Mouse (Mus musculus) neural tube, embryonic 12.5 days (tissue): ENCODE measurements around the gene Dnajc8. TPM values are rescaled to one million over a fixed set of nuclear protein-coding genes. Genes with fewer than 3 reads are reported as not detected.
"Not testable (repeated sequence)": the region's sequence is repeated elsewhere in the genome, so short reads cannot be mapped to it uniquely, and the experiment has no call there.

Source experiments
- ATAC-seq: fragments of 200-750 bp; cut with Nextera tagmentation; 2 replicates; pipeline ENCODE4 v1.8.0; 2017; ENCODE audit warnings: low read depth, mild to moderate bottlenecking, moderate TSS enrichment, moderate library complexity; ENCODE audit not compliant: low FRiP score
- H3K27ac ChIP-seq: fragments of 300-500 bp; sonication (generic); 2 replicates; pipeline ENCODE4 v1.5.1; 2016
- H3K27me3 ChIP-seq: fragments of 300-500 bp; sonication (generic); replicated peaks from 2 replicates; pipeline ENCODE4 v1.6.1; 2016; ENCODE audit warnings: mild to moderate bottlenecking
- H3K36me3 ChIP-seq: fragments of 300-500 bp; sonication (generic); 2 replicates; pipeline ENCODE4 v1.6.1; 2016; ENCODE audit warnings: mild to moderate bottlenecking
- H3K4me1 ChIP-seq: fragments of 300-500 bp; sonication (generic); 2 replicates; pipeline ENCODE4 v1.6.1; 2016
- H3K4me2 ChIP-seq: fragments of 300-500 bp; sonication (generic); replicated peaks from 2 replicates; pipeline ENCODE4 v1.6.1; 2016; ENCODE audit warnings: mild to moderate bottlenecking
- H3K4me3 ChIP-seq: fragments of 300-500 bp; sonication (generic); 2 replicates; pipeline ENCODE4 v1.5.1; 2016
- H3K9ac ChIP-seq: fragments of 300-500 bp; sonication (generic); 2 replicates; pipeline ENCODE4 v1.6.1; 2016; ENCODE audit warnings: mild to moderate bottlenecking
- H3K9me3 ChIP-seq: fragments of 300-500 bp; sonication (generic); 2 replicates; pipeline ENCODE4 v1.6.1; 2016; ENCODE audit warnings: mild to moderate bottlenecking
- WGBS: fragments of 180-500 bp; shearing (Covaris S2); methylation state at CpG from one replicate; pipeline ENCODE4 v1.1.7; 2016; 5-methylcytosine and 5-hydroxymethylcytosine counted together
- polyA plus RNA-seq: library from polyadenylated mRNA; unstranded; fragments of >200 nt; fragmentation: Nextera tagmentation; extraction: Ambion mirVana; gene quantifications from 2 replicates; pipeline ENCODE4 v1.2.1, GENCODE M21; 2016

Dnajc8 gene
- polyA plus RNA-seq, 1 experiment from 2014 or later: 191 TPM

DNA sequence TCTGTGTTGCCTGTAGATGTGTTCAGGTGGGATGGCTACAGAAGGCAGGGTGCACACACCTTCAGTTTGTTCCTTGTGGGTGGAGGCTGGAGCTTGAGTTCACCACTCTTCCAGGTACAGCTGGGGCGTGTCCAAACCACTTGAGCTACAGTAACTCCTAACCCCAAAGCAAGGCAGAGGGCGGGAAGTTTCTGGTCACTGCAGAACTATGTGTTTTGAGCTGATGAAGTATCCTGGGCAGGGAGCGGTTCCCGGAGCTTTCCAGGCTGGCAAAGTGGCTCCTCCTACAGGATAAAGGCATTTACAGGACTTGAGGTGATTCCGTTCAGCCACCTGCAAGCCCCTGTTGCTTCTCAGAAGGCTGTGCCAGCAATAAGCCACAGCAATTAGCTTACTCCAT, 18.9 kb downstream of the Dnajc8 start:
- Histone ChIP-seq H3K4me2 (no peak overlapping the region), H3K27me3 (no peaks in the 10 kb centered on the region), H3K27ac (no peak overlapping the region), H3K36me3 (peaks cover 54% of the 10 kb centered on the region), H3K4me3 (no peak overlapping the region), H3K9ac (no peak overlapping the region), H3K4me1 (no peaks in the 10 kb centered on the region), H3K9me3 (no peaks in the 10 kb centered on the region)
- WGBS: 74% methylated on average over 5 of the region's 5 CpGs
- no peak for ATAC-seq

DNA sequence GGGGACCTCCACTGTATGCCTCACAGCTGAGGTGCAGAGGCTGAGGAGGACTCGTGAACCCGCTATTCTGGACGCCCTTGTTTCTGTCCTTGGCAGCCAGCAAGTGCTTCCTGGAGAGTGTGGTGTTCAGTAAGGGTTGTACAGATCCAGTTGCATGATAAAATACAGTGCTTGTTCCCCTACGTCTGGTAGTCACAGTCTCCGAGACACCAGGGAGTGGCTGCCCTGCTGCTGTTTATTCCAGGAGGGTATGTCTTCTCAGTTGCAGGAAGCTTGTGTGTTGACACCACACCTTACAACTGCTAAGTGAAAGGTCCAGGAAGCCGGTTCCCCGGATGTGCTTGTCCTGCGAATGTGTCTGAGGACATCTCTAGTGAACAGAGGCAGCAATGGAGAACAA, 19.3 kb downstream of the Dnajc8 start:
- no peak overlapping the region for H3K4me2 ChIP-seq
- ATAC-seq: no peak
- no peak overlapping the region for H3K4me3 ChIP-seq
- no peak overlapping the region for H3K9ac ChIP-seq
- no peaks in the 10 kb centered on the region for H3K4me1 ChIP-seq
- peaks cover 50% of the 10 kb centered on the region for H3K36me3 ChIP-seq
- no peak overlapping the region for H3K27ac ChIP-seq
- no peaks in the 10 kb centered on the region for H3K27me3 ChIP-seq
- 87% methylated on average over 8 of the region's 8 CpGs for WGBS
- no peaks in the 10 kb centered on the region for H3K9me3 ChIP-seq

DNA sequence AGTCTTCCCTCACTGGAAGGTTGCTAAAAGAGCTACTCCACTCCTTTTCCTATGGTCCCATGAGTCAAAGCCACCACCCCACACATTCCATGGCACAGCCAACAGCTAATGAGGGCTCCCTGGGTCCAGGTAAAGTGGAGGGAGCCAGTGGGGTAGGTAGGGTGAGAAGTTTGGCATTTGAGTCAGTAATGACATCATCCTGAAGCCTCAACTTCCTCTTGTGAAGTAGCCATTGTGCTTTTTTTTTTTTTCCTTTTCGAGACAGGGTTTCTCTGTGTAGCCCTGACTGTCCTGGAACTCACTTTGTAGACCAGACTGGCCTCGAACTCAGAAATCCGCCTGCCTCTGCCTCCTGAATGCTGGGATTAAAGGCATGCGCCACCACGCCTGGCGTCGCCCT, 20.2 kb downstream of the Dnajc8 start:
- H3K36me3 ChIP-seq: peaks cover 42% of the 10 kb centered on the region
- not testable (repeated sequence) for H3K4me2 ChIP-seq, H3K9ac ChIP-seq, ATAC-seq, H3K4me1 ChIP-seq, H3K4me3 ChIP-seq, H3K27me3 ChIP-seq, H3K27ac ChIP-seq, H3K9me3 ChIP-seq
- 87% methylated on average over 7 of the region's 7 CpGs for WGBS

DNA sequence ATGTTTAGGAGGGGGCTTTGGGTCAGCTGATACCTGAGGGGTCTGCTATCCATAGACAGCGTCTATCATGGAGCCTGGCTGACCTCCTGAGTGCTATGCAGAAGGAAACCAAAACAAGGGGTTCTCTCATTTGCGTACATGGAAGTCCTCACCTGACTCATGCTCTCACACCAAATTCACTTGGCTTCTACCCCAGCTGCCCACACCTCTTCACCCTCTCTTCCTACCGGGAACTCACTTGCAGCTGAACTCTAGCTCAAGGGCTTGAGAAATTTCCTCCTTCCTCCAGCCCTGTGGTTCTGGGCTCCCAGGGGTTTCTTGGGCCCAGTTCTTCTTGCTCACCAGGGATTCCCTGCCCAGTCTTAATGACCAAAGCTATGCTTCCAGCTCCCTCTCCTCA, 27.9 kb downstream of the Dnajc8 start:
- 86% methylated on average over 3 of the region's 3 CpGs for WGBS

DNA sequence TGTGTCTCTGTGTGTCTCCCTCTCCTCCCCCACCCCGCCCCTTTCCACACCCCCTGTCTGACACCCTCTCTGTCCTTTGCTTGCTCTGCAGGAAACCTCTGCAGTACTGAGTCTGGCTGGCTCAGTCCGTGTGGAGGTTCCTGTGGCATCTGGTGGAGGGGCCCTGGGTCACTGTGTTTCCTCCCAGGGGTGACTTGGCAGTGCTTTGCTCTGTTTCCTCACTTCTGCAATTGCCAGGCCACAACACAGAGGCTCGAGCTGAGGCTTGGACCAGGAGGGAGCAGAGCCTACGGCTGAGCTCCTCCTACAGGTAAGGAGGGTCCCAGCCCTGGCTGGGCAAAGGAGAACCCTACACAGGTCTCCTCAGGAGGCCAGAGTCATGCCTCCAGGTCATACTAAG, 28.6 kb downstream of the Dnajc8 start, which contains the start of gene Ptafr:
Gene Ptafr, plus strand, starts transcription at position 103 of the 400 bp plus-strand sequence.
- no peaks in the 10 kb centered on the region for H3K9me3 ChIP-seq
- H3K27ac ChIP-seq: no peak within 1 kb of the TSS
- H3K9ac ChIP-seq: no peak within 1 kb of the TSS
- WGBS: 34% methylated on average over 4 of the region's 4 CpGs
- no peak for ATAC-seq
- no peaks in the 10 kb centered on the region for H3K27me3 ChIP-seq
- H3K36me3 ChIP-seq: no peaks in the 10 kb centered on the region
- H3K4me3 ChIP-seq: no peak within 1 kb of the TSS
- H3K4me2 ChIP-seq: no peak within 1 kb of the TSS
- H3K4me1 ChIP-seq: no peaks in the 10 kb centered on the region

More for the DNA sequence above, 27.9 kb downstream of the Dnajc8 start:
- no peak overlapping the region for H3K9ac ChIP-seq
- H3K4me1 ChIP-seq: no peaks in the 10 kb centered on the region
- H3K9me3 ChIP-seq: no peaks in the 10 kb centered on the region
- no peak overlapping the region for H3K27ac ChIP-seq
- H3K36me3 ChIP-seq: no peaks in the 10 kb centered on the region
- H3K27me3 ChIP-seq: no peaks in the 10 kb centered on the region
- ATAC-seq: no peak
- H3K4me3 ChIP-seq: no peak overlapping the region
- H3K4me2 ChIP-seq: no peak overlapping the region

DNA sequence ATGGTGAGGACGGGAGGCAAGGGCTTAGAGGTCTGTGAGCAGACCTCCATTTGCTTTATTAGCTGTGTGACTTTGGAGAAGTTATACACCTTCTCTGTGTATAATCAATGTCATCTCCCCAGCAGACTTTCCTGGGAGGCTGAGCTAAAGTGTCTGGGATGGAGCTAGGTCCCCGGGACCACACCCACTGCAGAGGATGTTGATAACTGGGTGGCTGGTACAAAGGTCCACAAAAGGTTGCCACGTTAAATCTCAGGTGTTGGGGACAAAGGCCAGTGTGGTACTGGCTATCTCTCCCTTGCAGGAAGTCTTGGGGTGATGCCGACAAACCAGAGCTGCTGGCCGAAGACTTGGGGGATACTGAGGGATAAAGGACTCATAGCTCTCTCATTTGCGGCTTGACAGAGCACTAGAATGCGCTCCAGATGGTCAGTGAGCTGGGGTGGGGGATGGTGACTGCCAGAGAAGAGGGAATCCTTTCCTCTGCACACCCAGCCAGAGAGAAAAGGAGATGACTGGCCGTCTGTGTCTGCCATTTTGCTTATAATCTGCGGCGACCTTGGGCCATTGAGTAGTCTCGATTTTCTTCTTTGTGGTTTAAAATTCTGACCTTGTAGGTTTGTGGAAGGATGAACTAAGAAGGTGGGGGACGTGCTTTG, 29.9 kb downstream of the Dnajc8 start:
- Histone ChIP-seq H3K9me3 (no peaks in the 10 kb centered on the region), H3K9ac (no peak overlapping the region), H3K27ac (no peak overlapping the region), H3K4me3 (no peak overlapping the region), H3K4me2 (no peak overlapping the region), H3K4me1 (no peaks in the 10 kb centered on the region), H3K36me3 (no peaks in the 10 kb centered on the region), H3K27me3 (no peaks in the 10 kb centered on the region)
- ATAC-seq: no peak
- 82% methylated on average over 12 of the region's 12 CpGs for WGBS

DNA sequence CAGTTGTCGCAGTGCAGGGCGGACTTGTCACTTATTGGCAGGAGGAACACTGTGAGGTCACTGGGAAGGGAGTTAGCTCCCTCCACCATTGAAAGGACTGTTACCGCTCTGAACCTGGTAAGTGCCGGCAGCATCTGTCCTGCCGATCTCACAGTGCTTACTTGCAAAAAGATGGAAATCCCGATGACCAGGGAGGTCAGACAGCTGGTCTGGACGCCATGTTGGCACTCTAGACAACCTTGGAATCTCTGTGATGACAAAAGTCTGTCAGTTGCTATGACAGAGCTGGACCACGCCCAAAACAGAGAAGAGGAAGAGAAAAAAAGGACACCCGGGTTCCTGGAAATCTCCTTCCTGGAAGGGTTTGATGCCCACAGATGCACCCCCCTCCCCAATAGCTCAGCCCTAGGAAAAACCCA, 32.0 kb downstream of the Dnajc8 start:
- Histone ChIP-seq H3K4me1 (no peaks in the 10 kb centered on the region), H3K4me3 (no peak overlapping the region), H3K36me3 (no peaks in the 10 kb centered on the region), H3K9ac (no peak overlapping the region), H3K27me3 (no peaks in the 10 kb centered on the region), H3K4me2 (no peak overlapping the region), H3K27ac (no peak overlapping the region), H3K9me3 (no peaks in the 10 kb centered on the region)
- WGBS: 78% methylated on average over 9 of the region's 9 CpGs
- ATAC-seq: no peak

DNA sequence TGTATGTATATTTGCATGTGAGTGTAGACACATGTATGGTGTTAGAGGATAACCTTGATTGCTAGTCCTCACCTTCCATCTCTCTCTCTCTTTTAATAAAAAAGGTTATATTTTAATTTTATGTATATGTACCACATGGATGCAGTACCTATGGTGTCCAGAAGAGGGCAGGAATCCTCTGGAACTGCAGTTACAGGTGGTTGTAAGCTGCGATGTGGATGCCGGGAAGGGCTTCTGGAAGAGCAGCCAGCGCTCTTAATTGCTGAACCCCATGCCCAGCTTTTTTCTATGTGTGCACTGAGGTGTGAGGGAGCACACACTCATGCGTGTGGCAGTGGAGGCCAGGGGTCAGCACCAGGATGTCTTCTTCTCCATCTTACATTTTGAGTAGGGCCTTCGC, 33.8 kb downstream of the Dnajc8 start:
- Histone ChIP-seq H3K27ac (no peak overlapping the region), H3K27me3 (no peaks in the 10 kb centered on the region), H3K9me3 (no peaks in the 10 kb centered on the region), H3K4me1 (no peaks in the 10 kb centered on the region), H3K4me2 (no peak overlapping the region), H3K36me3 (no peaks in the 10 kb centered on the region), H3K9ac (no peak overlapping the region), H3K4me3 (no peak overlapping the region)
- no peak for ATAC-seq
- WGBS: 87% methylated on average over 5 of the region's 5 CpGs

DNA sequence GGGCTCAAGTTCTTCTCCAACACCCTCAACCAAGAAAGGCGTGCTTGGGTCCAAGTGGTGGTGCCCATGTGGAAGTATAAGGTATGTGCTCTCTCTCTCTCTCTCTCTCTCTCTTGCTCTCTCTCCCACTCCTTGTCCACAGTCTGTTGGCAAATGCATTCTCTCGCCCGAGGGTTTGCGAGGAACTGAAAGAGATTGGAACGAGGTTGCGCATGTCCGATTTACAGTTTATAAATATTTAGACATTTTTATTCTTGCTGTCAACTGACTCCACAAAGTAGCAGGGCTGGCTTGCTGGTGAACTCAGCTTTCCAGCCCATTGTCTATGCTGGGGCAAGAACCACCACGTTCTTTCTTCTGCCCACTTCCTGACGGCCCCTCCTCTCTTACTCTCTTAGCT, 35.8 kb downstream of the Dnajc8 start:
- H3K4me2 ChIP-seq: no peak overlapping the region
- H3K9ac ChIP-seq: no peak overlapping the region
- no peak overlapping the region for H3K4me3 ChIP-seq
- WGBS: 89% methylated on average over 9 of the region's 9 CpGs
- H3K27ac ChIP-seq: no peak overlapping the region
- no peak for ATAC-seq
- no peaks in the 10 kb centered on the region for H3K36me3 ChIP-seq
- H3K27me3 ChIP-seq: no peaks in the 10 kb centered on the region
- no peaks in the 10 kb centered on the region for H3K4me1 ChIP-seq
- H3K9me3 ChIP-seq: no peaks in the 10 kb centered on the region

DNA sequence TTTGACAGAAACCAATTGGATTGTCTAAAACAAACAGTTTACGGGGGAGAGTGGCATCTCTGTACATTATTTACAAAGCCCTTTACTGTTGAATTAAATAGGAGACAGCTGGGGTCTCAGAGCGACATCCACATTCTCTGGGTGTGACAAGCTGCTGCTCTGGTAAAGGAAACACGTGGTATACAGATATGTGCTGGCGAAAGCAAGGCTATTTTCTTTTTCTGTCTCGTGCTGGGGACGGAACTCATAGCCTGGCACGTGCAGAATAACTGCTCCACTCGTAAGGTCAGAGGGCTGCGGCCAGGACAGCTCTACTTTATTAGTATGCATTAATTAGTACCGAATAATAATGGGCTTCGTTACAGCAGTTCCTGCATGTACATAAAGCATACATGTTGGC, 38.0 kb downstream of the Dnajc8 start:
- H3K27me3 ChIP-seq: no peaks in the 10 kb centered on the region
- no peak overlapping the region for H3K4me2 ChIP-seq
- H3K36me3 ChIP-seq: no peaks in the 10 kb centered on the region
- no peaks in the 10 kb centered on the region for H3K9me3 ChIP-seq
- H3K9ac ChIP-seq: no peak overlapping the region
- H3K4me3 ChIP-seq: no peak overlapping the region
- H3K4me1 ChIP-seq: no peaks in the 10 kb centered on the region
- no peak for ATAC-seq
- no peak overlapping the region for H3K27ac ChIP-seq
- WGBS: 73% methylated on average over 11 of the region's 11 CpGs

DNA sequence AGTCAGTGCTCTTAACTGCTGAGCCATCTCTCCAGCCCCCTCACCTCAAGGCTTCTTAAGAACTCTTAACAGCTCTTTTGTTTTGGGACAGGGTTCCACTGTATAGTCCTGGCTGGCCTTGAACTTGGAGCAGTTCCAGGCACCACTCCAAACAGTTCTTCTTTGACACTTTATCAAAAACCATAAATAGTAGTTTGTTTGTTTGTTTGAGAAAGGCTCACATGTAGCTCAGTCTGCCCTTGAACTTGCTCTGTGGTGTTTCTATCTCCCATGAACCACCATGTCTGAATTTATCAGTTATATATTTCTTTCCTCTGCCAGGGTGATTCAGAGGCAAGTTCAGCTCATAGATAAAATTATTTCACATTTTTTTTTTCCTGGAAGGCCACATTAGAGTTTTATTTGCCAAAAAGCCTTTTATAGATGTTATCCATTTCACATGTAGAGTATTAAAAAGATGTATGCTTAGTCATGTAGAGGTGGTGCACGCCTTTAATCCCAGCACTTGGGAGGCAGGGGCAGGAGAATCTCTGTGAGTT, 39.5 kb downstream of the Dnajc8 start:
- no peak overlapping the region for H3K9ac ChIP-seq
- WGBS: 91% methylated on average over 1 of the region's 1 CpGs
- no peaks in the 10 kb centered on the region for H3K4me1 ChIP-seq
- H3K27me3 ChIP-seq: no peaks in the 10 kb centered on the region
- H3K4me2 ChIP-seq: no peak overlapping the region
- ATAC-seq: no peak
- H3K36me3 ChIP-seq: no peaks in the 10 kb centered on the region
- no peak overlapping the region for H3K4me3 ChIP-seq
- H3K9me3 ChIP-seq: no peaks in the 10 kb centered on the region
- H3K27ac ChIP-seq: no peak overlapping the region

DNA sequence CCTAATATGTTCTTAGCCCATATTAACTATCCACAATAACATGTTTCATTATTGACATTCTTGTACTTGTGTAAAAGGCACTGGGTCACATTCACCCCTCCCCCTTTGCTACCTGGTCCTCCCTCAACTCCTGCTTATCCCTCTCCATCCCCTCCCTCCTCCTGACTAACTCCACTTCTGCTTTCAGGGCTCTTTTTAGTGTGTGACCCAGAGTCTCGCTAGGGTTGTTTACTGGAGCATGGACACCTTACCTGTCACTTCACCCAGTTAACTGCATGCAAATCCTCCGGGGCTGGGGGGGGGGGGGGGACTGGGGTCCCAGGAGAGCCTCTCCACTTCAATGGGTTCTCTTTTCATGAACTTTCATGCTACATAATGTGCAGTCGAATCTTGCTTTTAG, 48.4 kb downstream of the Dnajc8 start:
- no peaks in the 10 kb centered on the region for H3K36me3 ChIP-seq
- ATAC-seq: no peak
- WGBS: 62% methylated on average over 3 of the region's 3 CpGs
- no peak overlapping the region for H3K4me2 ChIP-seq
- no peaks in the 10 kb centered on the region for H3K4me1 ChIP-seq
- H3K4me3 ChIP-seq: no peak overlapping the region
- H3K9ac ChIP-seq: no peak overlapping the region
- H3K27ac ChIP-seq: no peak overlapping the region
- no peaks in the 10 kb centered on the region for H3K27me3 ChIP-seq
- no peaks in the 10 kb centered on the region for H3K9me3 ChIP-seq

DNA sequence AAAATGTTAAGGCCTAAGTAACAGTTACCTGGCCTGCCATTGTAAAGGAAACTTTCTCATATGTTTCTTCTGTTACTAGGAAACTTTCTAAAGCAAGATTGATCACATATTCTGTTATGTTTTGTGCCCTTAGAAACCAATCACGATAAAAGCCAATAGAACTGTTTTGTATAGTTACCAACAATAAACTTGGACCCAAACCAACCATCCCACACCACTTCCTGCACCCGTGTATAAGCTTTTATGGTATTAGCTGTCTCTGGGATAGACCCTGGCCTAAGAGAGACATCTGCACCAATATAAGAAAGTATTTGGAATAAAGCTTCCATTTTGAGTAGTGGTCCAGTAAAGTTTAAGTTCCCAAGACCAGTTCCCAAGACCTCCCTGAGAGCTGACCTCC, 49.6 kb downstream of the Dnajc8 start:
- WGBS: 83% methylated on average over 2 of the region's 2 CpGs
- ATAC-seq: no peak
- Histone ChIP-seq H3K27ac (no peak overlapping the region), H3K4me1 (no peaks in the 10 kb centered on the region), H3K27me3 (no peaks in the 10 kb centered on the region), H3K4me3 (no peak overlapping the region), H3K9me3 (no peaks in the 10 kb centered on the region), H3K9ac (no peak overlapping the region), H3K4me2 (no peak overlapping the region), H3K36me3 (no peaks in the 10 kb centered on the region)
